Mouse (Mus musculus) retina, postnatal 1 day (tissue): Measurements from ENCODE around the gene Tbc1d23.
"Not testable (repeated sequence)": the region's sequence is repeated elsewhere in the genome, so short reads cannot be mapped to it uniquely, and the experiment has no call there.

ENCODE experiments used
- DNase-seq: peaks from one replicate; pipeline ENCODE4 v3.0.0-alpha.2; 2012

Tbc1d23 gene

DNA sequence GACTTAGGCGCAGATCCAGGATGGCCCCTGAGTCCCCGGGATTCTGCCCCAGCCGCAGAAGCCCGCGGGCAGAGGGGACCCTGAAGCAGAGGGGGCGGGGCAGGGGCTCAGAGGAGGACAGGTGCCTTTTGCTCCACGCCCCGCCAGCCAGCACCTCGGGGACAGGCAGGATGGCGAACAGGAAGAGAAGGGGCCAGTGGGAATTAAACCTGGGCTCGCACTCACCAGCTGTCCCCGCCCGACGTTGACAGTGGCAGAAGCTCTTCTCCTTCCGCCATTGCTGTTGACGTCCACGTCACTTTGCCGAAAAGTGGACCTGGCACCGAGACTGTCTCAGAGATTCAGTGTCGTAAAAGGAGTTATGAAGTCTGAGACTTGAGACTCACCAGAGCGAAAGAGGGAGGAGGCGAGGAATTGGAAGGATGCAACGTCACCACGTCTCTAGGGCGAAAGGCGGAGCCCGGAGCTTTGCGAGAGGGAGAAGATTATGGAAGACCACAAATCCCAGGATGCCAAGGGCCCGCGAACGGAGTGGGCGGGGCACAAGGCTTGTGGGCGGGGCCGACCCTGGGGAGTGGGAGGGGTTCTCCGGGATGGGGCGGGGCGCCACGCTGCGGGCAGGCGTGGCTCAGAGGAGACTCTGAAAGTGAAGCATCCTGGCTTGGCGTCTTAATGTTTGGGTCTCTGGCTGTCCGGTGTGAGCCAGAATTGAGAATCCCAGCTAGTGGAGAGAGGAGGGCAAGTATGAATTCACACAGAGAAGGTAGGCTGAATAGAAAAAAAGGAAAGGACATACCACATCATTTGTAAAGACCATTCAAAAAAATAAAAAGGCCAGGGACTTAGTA is at the start of gene Tbc1d23:
Gene Tbc1d23, minus strand, starts transcription at position 416 of the 848 bp plus-strand sequence.
- DNase-seq = peak; percentile 99

DNA sequence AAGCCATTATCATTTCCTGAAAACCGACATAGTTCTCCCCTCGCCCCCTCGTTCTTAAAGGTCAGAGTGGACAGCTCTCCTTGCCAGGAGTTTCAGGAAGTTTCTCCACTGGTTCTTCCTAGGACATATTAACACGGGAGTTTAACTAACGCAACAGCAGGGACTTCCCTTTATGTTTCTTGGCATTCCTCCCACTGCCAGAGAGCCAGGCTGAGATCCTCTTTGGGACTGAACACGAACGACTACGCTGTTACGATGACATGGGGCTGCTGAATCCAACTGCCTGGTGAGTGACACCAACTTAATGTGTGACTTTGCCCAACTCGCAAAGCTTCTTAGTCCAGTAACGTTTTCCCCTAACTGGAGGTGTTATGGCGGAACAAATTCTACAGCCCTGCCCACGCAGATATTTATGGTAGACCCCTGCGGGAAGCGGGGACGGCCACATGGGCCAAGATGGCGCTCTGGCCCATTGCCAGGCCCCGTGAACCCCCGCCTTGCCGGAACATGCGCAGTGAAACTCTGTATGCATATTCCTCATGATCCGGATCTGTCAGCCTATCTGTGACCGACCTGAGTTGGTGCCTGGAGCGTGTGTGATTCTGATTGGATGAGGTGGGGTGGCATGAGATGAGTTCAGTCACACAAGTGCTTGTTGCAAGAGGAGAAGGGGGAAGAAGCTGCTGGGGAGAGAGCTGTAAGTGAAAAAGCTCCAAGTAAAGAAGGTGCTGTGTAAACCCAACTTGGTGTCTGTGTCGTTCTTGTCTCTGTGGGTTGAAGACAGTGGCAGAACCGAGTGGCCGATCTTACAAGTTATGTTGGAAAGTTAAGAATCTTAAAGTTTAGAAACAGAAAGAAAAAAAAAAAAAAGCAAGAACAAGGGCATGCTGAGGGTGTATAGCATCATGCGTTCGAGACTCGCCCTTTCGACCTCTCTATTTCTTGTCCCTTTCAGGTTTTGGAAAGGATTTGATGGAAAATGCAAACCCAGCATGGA is 49.2 kb upstream of the Tbc1d23 start:
- DNase-seq = no peak

DNA sequence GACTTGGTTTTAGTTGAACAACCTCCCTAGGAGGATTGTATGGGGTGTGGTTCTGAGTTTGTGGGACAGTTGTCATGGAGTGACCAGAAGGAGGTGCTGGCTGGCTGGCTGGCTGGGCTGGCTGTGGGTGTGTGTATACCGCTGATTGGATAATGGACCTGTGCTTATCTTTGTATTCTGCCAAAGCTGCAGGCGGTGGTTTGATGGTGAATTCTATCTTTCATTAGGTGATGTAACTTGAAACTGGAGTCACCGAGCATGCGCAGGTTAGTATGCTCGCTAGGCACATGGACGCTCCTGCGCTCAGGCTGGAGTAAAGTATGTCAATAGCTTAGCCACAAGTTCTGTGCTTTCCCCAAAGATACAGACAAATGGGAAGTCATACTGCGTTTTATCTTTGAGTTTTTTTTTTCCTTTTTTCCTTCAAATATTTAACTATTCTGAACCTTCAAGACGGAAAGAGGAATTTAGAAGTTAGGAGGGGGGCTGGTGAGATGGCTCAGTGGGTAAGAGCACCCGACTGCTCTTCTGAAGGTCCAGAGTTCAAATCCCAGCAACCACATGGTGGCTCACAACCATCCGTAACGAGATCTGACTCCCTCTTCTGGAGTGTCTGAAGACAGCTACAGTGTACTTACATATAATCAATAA is 47.8 kb upstream of the Tbc1d23 start:
- DNase-seq = no peak

DNA sequence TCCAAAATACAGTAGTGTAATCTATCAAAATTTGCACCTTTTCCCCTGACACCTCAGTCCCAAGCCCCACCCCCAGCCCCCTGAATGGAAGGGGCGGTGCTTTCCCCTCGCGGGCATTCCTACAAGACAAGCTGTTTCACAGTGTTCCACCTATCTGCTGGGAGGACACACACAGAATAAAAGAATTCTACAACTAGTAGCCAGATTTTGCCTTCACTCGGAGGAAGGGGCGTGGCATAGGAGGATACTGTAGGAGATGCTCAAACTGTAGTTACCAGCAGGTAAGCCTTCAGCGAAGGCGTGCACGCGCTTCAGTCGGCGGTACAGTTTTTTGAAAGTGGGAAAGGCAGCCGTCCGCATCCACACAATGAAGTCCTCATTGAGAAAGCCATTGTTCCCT is 38.4 kb upstream of the Tbc1d23 start:
- no peak for DNase-seq

DNA sequence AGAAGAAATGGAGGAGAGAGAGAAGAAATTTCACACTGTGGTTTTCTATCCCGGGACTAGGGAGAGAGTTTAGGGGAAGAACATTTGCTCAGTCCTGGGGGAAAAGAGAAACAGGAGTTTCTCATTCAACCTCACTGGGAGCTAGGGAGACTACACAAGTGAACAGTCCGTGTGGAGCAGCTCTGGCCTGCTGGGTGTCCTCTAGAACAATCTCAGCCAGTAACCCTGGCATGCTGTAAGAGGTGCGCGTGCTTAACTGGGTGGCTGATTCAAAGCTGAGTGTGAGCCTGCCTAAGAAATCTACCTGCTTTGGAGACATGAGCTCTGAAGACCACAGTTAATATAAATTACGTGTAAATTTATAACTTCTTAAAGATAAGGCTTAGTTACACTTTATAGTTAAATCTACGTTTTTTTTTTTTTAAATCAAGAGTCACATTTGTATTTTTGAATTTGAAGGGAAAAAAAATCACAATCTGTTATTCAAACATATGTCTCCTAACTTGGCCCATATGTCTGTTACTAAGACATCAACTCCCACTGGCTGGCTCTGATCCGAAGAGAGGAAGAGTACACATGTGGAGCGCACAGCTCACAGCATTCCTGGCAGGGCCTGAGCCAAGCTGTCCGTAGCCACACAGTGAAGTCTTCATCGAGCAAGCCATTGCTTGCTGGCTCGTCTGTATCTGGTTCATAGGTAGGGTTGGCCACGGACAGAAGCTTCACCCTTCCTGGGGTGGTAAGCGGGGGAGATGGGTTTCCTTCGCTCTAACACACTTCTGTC is 36.9 kb upstream of the Tbc1d23 start:
- no peak for DNase-seq

DNA sequence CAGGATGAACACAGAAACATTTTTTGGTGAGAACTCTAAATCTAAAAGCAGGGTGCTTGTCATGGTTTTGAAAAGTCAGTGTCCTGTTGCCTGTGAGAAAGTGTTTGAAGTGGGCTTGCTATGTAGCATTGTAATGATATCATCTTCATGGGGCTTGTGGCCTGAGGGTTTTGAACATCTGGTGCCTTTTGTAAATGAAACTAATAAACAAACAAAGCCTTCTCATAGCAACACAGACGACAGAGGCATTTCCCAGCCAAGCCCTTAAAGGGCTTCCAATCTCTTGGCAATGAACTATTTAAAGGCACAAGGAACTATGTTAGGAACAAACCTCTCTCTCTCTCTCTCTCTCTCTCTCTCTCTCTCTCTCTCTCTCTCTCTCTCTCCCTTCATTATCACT is 35.8 kb upstream of the Tbc1d23 start:
- DNase-seq = peak; percentile 27

DNA sequence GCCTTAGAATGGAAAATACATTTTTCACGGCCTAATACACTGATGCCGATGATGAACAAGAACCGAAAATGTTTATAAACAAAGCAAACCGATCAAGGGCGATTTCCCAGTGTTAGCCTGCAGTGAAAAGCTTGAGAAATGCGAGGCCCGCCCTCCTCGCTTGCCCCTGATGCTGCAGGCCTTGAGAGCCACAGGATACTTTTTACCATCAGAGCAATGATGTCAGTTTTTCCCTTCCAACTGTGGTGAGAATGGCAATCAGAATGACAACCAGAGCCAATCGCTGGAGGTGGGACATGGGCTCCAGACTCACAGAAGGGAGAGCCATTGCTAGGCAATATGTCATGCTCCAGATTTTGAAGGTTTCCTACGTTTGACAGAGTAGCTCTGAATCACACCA is 28.8 kb upstream of the Tbc1d23 start:
- no peak for DNase-seq

DNA sequence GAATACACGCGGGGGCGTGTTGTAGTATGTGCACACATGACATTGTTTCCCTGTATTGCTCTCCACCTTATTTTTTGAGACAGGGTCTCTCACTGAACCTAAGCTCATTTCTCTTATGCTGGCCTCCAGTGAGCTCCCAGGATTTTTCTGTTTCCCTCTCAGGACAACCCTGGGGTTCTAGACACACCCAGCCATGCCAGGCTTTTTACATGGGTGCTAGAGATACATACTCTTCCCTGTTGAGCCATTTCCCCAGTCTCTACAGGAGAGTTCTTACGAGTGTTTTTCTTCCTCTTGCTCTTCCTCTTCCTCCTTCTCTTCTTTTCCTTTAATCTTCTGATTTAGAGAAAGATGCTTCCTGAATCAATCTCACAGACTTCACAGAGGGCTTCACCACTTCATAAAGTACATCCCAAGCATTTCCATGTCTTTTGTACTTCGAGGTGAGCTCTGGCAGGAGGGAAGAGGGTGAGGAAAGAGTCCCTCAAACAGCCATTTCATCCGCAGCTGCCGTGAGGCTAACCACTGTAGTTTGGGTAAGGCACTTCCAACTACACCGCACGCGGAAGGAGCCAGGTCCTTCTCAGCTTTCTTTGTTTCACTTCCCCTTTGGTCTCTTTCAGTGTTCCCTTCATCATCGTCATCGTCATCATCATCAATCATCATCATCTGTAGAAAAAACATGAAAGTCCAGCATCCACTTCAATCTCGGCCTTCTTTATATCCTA is 28.2 kb upstream of the Tbc1d23 start:
- DNase-seq = no peak

DNA sequence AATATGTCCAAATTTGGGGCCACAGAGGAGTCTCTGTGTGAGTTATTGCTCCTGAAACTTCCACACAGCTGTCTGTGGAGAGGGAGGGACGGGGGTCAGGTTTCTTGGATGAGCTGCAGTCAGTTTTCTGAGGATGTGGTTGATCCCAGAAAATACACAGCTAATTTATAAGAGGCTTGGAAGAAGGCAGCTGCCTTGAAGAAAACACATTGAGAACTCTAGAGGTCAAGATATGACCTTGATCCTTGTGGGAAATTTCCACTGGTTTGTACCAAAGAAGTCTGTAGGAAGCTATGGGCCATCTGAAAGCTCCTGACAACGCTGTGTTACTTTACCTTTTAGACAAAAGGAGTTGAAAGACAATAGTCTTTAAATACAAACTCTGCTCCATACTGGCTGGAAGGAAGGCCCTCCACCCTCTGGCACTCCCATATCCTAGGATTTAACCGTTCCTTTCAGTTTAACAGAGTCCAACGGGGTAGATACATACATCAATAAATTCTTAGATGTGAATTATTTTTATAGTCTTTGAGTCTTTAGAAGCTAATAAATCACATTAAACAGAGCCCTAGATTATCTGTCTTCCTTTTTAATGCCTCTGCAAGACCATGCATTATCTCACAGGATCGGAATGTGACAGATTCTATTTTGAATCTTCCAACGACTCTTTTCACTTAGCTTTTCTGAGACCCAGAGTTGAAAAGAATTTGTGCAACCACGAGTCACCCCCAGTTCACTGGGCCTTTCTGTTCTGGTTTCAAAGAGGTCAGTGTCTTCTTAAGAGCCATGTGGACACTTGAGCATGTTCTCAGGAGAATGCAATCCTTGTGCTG is 20.5 kb upstream of the Tbc1d23 start:
- no peak for DNase-seq

DNA sequence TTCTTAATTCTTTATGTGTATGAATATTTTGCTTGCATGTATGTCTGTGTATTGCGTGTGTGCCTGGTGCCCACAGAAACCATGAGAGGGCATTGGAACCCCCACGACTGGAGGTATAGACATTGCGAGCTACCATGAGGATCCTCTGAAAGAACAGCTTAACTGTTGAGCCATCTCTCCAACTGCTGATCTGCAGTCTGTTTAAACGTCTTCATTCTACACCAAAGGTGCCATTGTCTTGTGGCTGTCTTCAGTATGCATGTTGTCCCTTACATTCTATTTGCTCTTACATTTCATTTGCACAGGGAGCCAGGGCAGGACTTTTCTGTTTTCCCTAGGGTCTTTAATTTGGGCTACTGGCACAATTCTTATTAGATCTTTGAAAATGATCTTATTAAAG is 19.7 kb upstream of the Tbc1d23 start:
- DNase-seq = no peak

DNA sequence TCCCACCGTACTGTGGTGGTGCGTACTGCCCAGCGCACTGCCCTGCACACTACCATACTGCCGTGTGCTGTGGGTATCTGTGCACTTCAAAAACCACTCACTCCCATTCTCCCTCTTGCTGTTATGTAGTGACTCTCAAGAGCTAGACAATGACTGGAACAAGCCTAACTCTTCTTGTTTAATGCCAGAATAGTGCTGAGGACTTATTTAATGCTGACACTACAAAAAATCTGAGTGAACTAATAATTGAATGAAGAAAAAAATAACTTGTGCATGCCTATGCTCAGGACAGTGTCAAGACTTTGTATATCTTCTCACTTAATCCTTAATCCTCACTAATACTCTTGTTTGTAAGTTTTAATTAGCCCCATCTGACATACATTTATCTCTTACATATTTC is 16.2 kb upstream of the Tbc1d23 start:
- no peak for DNase-seq

DNA sequence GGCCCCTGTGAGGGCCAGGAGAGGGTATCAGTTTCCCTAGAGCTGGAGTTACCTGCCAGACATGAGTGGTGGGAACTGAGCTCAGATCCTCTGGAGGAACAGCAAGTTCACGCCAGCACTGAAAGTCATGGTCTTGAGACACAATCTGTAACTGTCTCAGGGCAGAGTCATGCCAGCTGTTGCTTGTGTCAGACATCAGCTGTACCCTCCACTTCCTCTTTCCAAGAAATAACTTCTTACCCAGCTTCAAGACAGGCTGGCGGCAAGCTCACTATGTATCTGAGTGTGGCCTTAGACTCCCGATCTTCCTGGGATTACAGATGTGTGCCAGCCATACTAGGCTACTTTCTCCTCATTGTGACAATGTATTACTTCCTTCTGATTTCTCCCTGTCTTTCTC is 15.3 kb upstream of the Tbc1d23 start:
- no peak for DNase-seq

DNA sequence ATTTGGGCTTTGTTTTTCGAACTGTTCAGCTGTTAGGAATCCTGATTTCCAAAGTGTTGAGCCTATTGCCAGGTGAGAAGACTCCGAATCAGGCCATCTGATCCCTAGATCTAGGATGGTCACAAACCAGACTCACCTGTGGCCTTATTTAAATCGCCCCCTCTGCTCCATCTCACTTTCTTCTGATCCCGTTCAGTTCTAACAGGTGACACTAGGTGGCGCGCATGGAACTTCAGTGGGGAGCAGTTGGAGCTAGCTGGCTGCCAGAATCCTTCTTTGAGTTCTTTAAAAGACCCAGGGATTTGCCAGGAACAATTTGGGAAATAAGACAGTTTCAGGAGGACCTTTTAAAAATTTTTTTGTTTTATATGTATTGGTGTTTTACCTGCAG is 12.5 kb upstream of the Tbc1d23 start:
- DNase-seq = peak; percentile 80

DNA sequence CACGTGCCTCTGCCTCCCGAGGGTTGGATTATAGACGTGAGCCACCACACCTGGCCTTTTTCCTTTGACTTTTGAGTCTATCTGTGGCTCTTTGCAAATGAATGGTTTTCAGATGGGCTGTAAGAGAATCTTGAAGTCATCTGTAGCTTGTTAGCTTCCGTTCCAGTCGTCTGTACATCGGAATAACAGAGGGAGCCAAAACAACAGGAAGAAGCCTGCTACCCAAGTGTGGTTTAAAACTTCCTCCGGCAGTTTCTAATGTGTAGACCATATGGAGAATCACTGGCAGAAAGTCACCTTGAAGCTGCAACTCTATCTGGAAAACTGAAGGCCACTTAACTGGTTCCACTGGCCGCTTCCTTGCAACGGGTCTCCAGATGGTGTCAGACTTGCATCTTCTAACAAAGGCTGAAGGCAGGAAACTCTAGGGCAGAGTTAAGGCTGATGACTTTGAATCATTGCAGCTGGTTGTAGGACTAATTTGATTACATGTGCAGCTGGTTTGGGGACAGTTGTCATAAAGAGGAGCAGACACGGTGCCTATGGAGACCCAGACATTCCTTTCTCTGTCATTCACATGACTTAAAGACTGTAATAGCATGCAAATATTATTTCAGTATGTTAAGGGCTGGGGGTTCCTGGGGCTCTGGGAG is 12.0 kb upstream of the Tbc1d23 start:
- DNase-seq = peak; percentile 7

DNA sequence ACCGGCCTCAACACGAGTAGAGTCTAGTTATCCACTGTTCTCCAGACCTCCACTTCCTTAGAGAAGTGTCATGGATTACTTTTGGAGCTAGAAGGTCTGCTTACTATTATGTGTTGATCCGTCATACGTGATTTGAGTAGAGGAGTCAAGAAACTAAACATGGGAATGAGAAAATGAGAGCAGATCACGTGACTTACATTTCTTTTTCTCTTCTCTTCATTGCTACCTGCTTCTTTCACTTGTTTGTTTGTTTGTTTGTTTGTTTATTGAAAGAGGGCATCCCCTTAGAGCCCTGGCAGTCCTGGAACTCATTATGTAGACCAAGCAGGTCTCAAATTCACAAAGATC is 11.5 kb upstream of the Tbc1d23 start:
- no peak for DNase-seq

DNA sequence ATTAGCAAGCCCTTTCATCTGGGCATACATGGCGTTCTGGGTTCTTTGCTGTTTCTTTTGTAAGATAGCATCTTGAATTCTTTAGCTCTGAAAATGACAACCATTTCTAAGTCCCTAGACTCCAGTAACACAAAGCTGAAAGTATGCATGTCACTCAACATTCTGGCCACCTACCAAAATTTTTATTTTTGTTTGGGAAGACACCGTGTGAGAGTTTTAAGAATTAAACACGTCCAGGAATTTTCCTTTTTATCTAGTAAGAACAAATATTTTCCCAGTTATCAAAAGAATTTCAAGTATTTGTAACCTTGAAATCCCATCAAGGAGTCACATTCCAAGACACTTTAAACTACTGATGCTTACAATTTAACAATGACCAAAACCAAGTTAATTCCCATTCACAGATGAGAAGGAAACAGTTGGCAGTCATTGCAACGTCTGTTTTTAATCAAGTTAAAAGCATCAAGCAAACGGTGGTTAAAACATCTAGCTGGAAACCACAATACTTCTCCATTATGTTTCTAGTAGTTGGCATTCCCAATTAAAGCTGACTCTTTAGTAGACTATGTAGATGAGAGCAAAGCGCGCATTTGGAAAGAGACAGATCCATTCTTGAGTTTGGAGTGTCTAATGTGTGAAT is 4.7 kb upstream of the Tbc1d23 start:
- DNase-seq = no peak

DNA sequence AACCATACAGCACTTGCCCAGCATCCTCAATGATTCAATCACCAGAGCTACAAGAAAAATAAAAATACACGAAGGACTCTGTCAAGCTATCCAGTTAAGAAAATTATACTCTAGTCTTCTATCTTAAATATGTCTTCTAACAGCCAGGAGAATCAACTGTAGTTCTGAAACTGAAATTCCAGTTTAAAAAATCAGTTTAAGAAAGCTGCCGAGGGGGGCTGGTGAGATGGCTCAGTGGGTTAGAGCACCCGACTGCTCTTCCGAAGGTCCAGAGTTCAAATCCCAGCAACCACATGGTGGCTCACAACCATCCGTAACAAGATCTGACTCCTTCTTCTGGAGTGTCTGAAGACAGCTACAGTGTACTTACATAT is 620 bp upstream of the Tbc1d23 start:
- DNase-seq = not testable (repeated sequence)

DNA sequence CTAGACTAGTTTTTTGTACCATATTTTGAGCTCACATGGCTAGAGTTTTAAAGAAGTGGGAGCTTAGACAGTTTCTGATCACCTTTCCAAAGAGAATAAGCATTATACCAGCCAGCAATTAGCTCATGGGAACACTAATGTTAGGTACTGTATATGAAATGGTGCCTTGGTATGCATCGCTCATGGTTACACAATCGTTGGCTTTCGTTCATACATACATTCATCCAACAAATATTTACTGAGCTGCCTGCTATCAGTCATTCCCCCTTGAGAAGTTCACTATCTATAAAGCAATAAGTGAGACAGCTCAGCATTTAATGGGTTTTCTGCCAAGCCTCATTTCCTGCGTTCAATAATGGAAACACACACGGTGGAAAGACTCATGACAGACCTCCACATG is 4.9 kb downstream of the Tbc1d23 start:
- DNase-seq = no peak

DNA sequence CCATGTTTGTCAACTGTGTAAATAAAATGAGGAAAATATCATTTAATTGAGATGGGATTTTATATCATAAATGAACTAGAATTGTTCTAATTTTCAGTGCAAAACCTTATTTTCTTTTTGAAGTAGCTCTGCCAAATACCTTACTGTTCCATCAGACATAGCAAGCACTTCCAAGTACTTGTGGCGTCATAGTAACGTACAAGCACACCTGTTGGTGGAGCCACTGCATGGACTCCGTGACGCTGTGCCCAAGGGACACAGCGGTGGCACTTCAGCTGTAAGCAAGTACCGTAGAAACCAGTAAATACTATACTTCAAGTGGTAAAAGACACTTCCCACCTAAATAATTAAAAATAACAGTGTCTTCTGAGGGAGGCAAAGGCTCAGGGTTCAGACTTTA is 10.9 kb downstream of the Tbc1d23 start:
- no peak for DNase-seq

DNA sequence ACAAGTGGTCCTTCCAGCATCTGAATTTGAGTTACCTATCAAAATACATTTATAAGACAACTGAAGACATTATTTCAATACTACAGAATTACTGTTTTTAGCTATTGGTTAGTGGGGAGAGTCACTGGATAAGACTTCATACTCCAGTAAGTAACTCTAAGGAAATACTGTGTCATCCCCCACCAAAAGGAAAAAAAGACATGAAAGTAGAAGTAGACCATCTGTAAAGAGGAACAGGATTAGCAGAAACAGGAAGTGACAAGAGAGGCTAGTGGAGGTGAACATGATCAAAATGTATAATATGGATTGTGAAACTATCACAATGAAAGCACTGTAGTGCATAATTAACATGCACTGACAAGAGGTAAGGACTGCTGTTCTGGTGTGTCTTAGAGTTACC is 15.3 kb downstream of the Tbc1d23 start:
- DNase-seq = no peak
